Comparison of ENCODE assay signal across 34 mouse cellular contexts in the genomic region with DNA sequence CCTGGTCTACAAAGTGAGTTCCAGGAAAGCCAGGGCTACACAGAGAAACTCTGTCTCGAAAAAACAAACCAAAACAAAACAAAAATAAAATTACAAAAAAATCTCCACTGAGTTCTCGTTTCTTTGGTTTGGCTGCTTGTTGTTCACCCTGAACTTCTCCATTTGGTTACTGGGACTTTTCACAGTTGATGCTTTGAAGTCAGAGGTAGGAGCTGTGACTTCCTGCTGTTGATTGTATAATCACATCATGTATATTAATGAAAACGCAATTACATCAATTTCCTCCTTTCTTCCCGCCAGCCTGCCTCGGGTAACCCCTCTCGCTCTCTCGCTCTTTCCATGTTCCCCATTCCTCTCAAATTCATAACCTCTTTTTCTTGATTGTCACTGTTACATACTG. TPM values are rescaled to one million over a fixed set of nuclear protein-coding genes. Genes with fewer than 3 reads are reported as not detected.
DNase-seq lines count a peak whose midpoint lies in the region; ATAC-seq and TF ChIP-seq lines count a peak whose summit lies in the region.
"Had no signal": no experiment of that assay in that cellular context is flagged by ENCODE, and none has a peak within 500 bp of the region (broad histone marks: within the 10 kb centered on the region; RNA-seq: fewer than 3 reads in every experiment).

No protein-coding gene starts in this region.

- H3K36me3 ChIP-seq in intestine, embryonic 15.5 days, result peaks cover 5% of the 10 kb centered on the region
- H3K36me3 ChIP-seq: liver, embryonic 15.5 days had no signal

- peak; percentile 71 for ATAC-seq in CD4-positive, CD25-positive, alpha-beta regulatory T cell, adult 4 months
- ATAC-seq in hematopoietic stem cell, adult 5-6 weeks (replicated peaks in 1 of 2; ENCODE audit: insufficient read depth in 1 of 2, low FRiP score in 2 of 2, low TSS enrichment in 1 of 2, low read depth in 1 of 2, poor library complexity in 2 of 2, severe bottlenecking in 2 of 2), result peak; percentile 83 to 89
- peak; percentile 77 for ATAC-seq in monocyte, adult 5-6 weeks (replicated peaks; ENCODE audit: insufficient number of reproducible peaks, low FRiP score, low TSS enrichment, poor library complexity, severe bottlenecking)
- ATAC-seq in intestine, embryonic 15.5 days, result no peak
- ATAC-seq: forebrain, embryonic 15.5 days had no signal

- H3K4me2 ChIP-seq in intestine, embryonic 15.5 days (replicated peaks), result no peak overlapping the region
- H3K4me2 ChIP-seq: embryonic facial prominence, embryonic 13.5 days; forebrain, embryonic 15.5 days; heart, embryonic 15.5 days; hindbrain, embryonic 13.5 days; kidney, embryonic 15.5 days; limb, embryonic 15.5 days; liver, embryonic 15.5 days; lung, embryonic 15.5 days; neural tube, embryonic 15.5 days had no signal

- H3K27me3 ChIP-seq in intestine, embryonic 15.5 days (replicated peaks), result no peaks in the 10 kb centered on the region
- H3K27me3 ChIP-seq: CH12.LX; embryonic facial prominence, embryonic 13.5 days; forebrain, embryonic 15.5 days; heart, embryonic 15.5 days; hindbrain, embryonic 13.5 days; kidney, embryonic 15.5 days; limb, embryonic 15.5 days; liver, embryonic 15.5 days; lung, embryonic 15.5 days; megakaryocyte, embryonic 14.5 days; neural tube, embryonic 15.5 days had no signal

- H3K9me3 ChIP-seq in intestine, embryonic 15.5 days, result no peaks in the 10 kb centered on the region
- H3K9me3 ChIP-seq: embryonic facial prominence, embryonic 13.5 days; forebrain, embryonic 10.5 days; forebrain, embryonic 15.5 days; heart, embryonic 10.5 days; heart, embryonic 15.5 days; hindbrain, embryonic 13.5 days; kidney, embryonic 15.5 days; limb, embryonic 10.5 days; limb, embryonic 15.5 days; liver, embryonic 15.5 days; lung, embryonic 15.5 days; megakaryocyte, embryonic 14.5 days; neural tube, embryonic 15.5 days had no signal

- H3K4me3 ChIP-seq in layer of hippocampus, adult 2 months, result no peak overlapping the region
- H3K4me3 ChIP-seq in intestine, embryonic 15.5 days (replicated peaks), result no peak overlapping the region
- H3K4me3 ChIP-seq: embryonic facial prominence, embryonic 13.5 days; forebrain, embryonic 10.5 days; forebrain, embryonic 15.5 days; heart, embryonic 10.5 days; heart, embryonic 15.5 days; hindbrain, embryonic 13.5 days; kidney, embryonic 15.5 days; limb, embryonic 10.5 days; limb, embryonic 15.5 days; liver, embryonic 15.5 days; lung, embryonic 15.5 days; megakaryocyte, embryonic 14.5 days; neural tube, embryonic 15.5 days had no signal

- peak overlapping the region; percentile 87 for H3K27ac ChIP-seq in layer of hippocampus, adult 2 months
- no peak overlapping the region for H3K27ac ChIP-seq in intestine, embryonic 15.5 days
- H3K27ac ChIP-seq: embryonic facial prominence, embryonic 13.5 days; forebrain, embryonic 10.5 days; forebrain, embryonic 15.5 days; heart, embryonic 10.5 days; heart, embryonic 15.5 days; hindbrain, embryonic 13.5 days; kidney, embryonic 15.5 days; limb, embryonic 10.5 days; limb, embryonic 15.5 days; liver, embryonic 15.5 days; lung, embryonic 15.5 days; neural tube, embryonic 15.5 days had no signal

- no peak for DNase-seq in layer of hippocampus, adult 2 months (ENCODE audit: low spot score in 2 of 2)
- DNase-seq in layer of hippocampus, adult 8-10 months (ENCODE audit: low spot score in 2 of 2), result no peak
- DNase-seq in spleen, postnatal 10 days (ENCODE audit: low spot score in 2 of 2), result no peak
- no peak for DNase-seq in lung, adult 18-20 months
- DNase-seq: adrenal gland, adult 8-10 months; cerebellum, adult 9-10 months; cerebellum, postnatal 36 days; embryo, embryonic 11 days; heart, postnatal 36 days; kidney, adult 11 months; kidney, postnatal 25 days; midbrain, embryonic 14.5 days; right cerebral cortex, adult 18-20 months; spleen, adult 18-20 months; thymus, adult 2 months; thymus, postnatal 36 days had no signal

- no peak for TF ChIP-seq CTCF in layer of hippocampus, adult 2 months (conservative IDR thresholded peaks at IDR 0.05)

- WGBS in intestine, embryonic 15.5 days, result 84% methylated on average over 7 of the region's 7 CpGs

- H3K9ac ChIP-seq in intestine, embryonic 15.5 days, result no peak overlapping the region
- H3K9ac ChIP-seq: embryonic facial prominence, embryonic 13.5 days; forebrain, embryonic 15.5 days; heart, embryonic 15.5 days; hindbrain, embryonic 13.5 days; kidney, embryonic 15.5 days; limb, embryonic 15.5 days; liver, embryonic 15.5 days; lung, embryonic 15.5 days; neural tube, embryonic 15.5 days had no signal

- H3K4me1 ChIP-seq in intestine, embryonic 15.5 days (replicated peaks), result peaks cover 5% of the 10 kb centered on the region; the same call in 1 of the 2 replicates
- H3K4me1 ChIP-seq: hindbrain, embryonic 13.5 days; limb, embryonic 10.5 days; liver, embryonic 15.5 days had no signal

RNA-seq across cellular contexts. Expression of a gene that starts 26.7 kb away (rescaled TPM):
- total RNA-seq in layer of hippocampus, adult 2 months (2021), result 100 to 1,000 TPM; 117 to 130 TPM
- total RNA-seq in layer of hippocampus, adult 8-10 months (2022), result 100 to 1,000 TPM; 105 to 146 (median 123) TPM
- 100 to 1,000 TPM in 1 of 2 experiments, 10 to 100 TPM in 1; 69.2 to 104 TPM for polyA plus RNA-seq in CD4-positive, CD25-positive, alpha-beta regulatory T cell, adult 4 months (2017; shearing (Covaris generic))
- total RNA-seq in hematopoietic stem cell, adult 5-6 weeks (2017), result 42.8 and 59.9 TPM in 2 replicates
- total RNA-seq in monocyte, adult 5-6 weeks (2017), result 93.0 to 117 TPM (median 105 TPM) in 3 replicates
- polyA plus RNA-seq in intestine, embryonic 15.5 days (2015; fragmentation: Nextera tagmentation; extraction: Ambion mirVana), result 94.6 and 94.7 TPM in 2 replicates
